Mouse (Mus musculus) liver, embryonic 11.5 days (tissue): ENCODE results near the gene Catsper4. TPM values are rescaled to one million over a fixed set of nuclear protein-coding genes. Genes with fewer than 3 reads are reported as not detected.
"Not testable (repeated sequence)": the region's sequence is repeated elsewhere in the genome, so short reads cannot be mapped to it uniquely, and the experiment has no call there.

Experiments used
- ATAC-seq: fragments of 200-750 bp; cut with Nextera tagmentation; replicated peaks from 2 replicates; pipeline ENCODE4 v1.8.0; 2017; ENCODE audit warnings: moderate number of reproducible peaks, mild to moderate bottlenecking, moderate TSS enrichment, moderate library complexity; ENCODE audit not compliant: low FRiP score
- DNase-seq: peaks from one replicate; pipeline ENCODE4 v3.0.0-alpha.2; 2017; ENCODE audit warnings: low spot score
- H3K27ac ChIP-seq: fragments of 300-500 bp; sonication (generic); 2 replicates; pipeline ENCODE4 v1.5.1; 2014; ENCODE audit warnings: mild to moderate bottlenecking, low read depth, low read length, control low read depth
- H3K27me3 ChIP-seq: fragments of 300-500 bp; sonication (generic); replicated peaks from 2 replicates; pipeline ENCODE4 v1.6.1; 2014; ENCODE audit warnings: low read length, mixed read lengths; ENCODE audit not compliant: control insufficient read depth, insufficient read depth
- H3K36me3 ChIP-seq: fragments of 300-500 bp; sonication (generic); 2 replicates; pipeline ENCODE4 v1.6.1; 2014; ENCODE audit warnings: mild to moderate bottlenecking, low read length, moderate library complexity, mixed read lengths; ENCODE audit not compliant: control insufficient read depth, insufficient read depth
- H3K4me1 ChIP-seq: fragments of 300-500 bp; sonication (generic); replicated peaks from 2 replicates; pipeline ENCODE4 v1.6.1; 2014; ENCODE audit warnings: low read length, mixed read lengths; ENCODE audit not compliant: control insufficient read depth, insufficient read depth
- H3K4me2 ChIP-seq: fragments of 300-500 bp; sonication (generic); 2 replicates; pipeline ENCODE4 v1.6.1; 2014; ENCODE audit warnings: mild to moderate bottlenecking, control low read depth, moderate library complexity
- H3K4me3 ChIP-seq: fragments of 300-500 bp; sonication (generic); 2 replicates; pipeline ENCODE4 v1.5.1; 2014; ENCODE audit warnings: low read depth, low read length, control low read depth
- H3K9ac ChIP-seq: fragments of 300-500 bp; sonication (generic); 2 replicates; pipeline ENCODE4 v1.6.1; 2014; ENCODE audit warnings: low read depth, low read length, control low read depth
- H3K9me3 ChIP-seq: fragments of 300-500 bp; sonication (generic); 2 replicates; pipeline ENCODE4 v1.6.1; 2016; ENCODE audit warnings: low read length, inconsistent platforms, mixed read lengths; ENCODE audit not compliant: control insufficient read depth
- WGBS: fragments of 180-500 bp; shearing (Covaris S2); extraction: QIAGEN DNeasy Blood & Tissue Kit; methylation state at CpG from one replicate; pipeline ENCODE4 v1.1.7; 2014; 5-methylcytosine and 5-hydroxymethylcytosine counted together
- polyA plus RNA-seq: library from polyadenylated mRNA; unstranded; fragments of >200 nt; fragmentation: Nextera tagmentation; extraction: Ambion mirVana; gene quantifications from 2 replicates; pipeline ENCODE4 v1.2.1, GENCODE M21; 2014

Gene Catsper4
- not detected in 2 replicates for polyA plus RNA-seq

GRCm38 (mm10) chr4:134227194-134227593 lies at the start of gene Catsper4:
Catsper4 (minus strand) TSS chr4:134227383.
- Histone ChIP-seq H3K9me3 (no peaks in the 10 kb centered on the region), H3K27ac (no peak within 1 kb of the TSS), H3K27me3 (no peaks in the 10 kb centered on the region), H3K4me1 (no peaks in the 10 kb centered on the region; the same call in 1 of the 2 replicates), H3K36me3 (no peaks in the 10 kb centered on the region), H3K9ac (no peak within 1 kb of the TSS), H3K4me3 (no peak within 1 kb of the TSS), H3K4me2 (no peak within 1 kb of the TSS)
- WGBS, result 71% methylated on average over 8 of the region's 8 CpGs
- DNase-seq, result no peak
- ATAC-seq, result no peak

GRCm38 (mm10) chr4:134273417-134274345 lies 46.5 kb upstream of the Catsper4 start:
- Histone ChIP-seq H3K36me3 (peaks cover 13% of the 10 kb centered on the region), H3K9me3 (no peaks in the 10 kb centered on the region), H3K4me2 (peak overlapping the region; percentile 59), H3K4me1 (peaks cover 11% of the 10 kb centered on the region), H3K27ac (peak overlapping the region; percentile 77), H3K4me3 (peak overlapping the region; percentile 36; the same call in 1 of the 2 replicates), H3K9ac (peak overlapping the region; percentile 49), H3K27me3 (no peaks in the 10 kb centered on the region)
- DNase-seq, result no peak
- peak; percentile 94 for ATAC-seq
- WGBS, result 2% methylated on average over 14 of the region's 14 CpGs

GRCm38 (mm10) chr4:134272731-134273416 lies 45.7 kb upstream of the Catsper4 start:
- H3K27me3 ChIP-seq, result no peaks in the 10 kb centered on the region
- ATAC-seq (peak; percentile 56), DNase-seq (no peak)
- peaks cover 7% of the 10 kb centered on the region for H3K36me3 ChIP-seq
- WGBS, result 17% methylated on average over 12 of the region's 13 CpGs
- peak overlapping the region; percentile 36 for H3K4me3 ChIP-seq
- H3K4me1 ChIP-seq, result peaks cover 11% of the 10 kb centered on the region
- H3K27ac ChIP-seq, result peak overlapping the region; percentile 77; the same call in 1 of the 2 replicates
- H3K9ac ChIP-seq, result peak overlapping the region; percentile 32
- H3K9me3 ChIP-seq, result no peaks in the 10 kb centered on the region
- H3K4me2 ChIP-seq, result peak overlapping the region; percentile 59

GRCm38 (mm10) chr4:134271979-134272378 lies 44.8 kb upstream of the Catsper4 start:
- 77% methylated on average over 7 of the region's 7 CpGs for WGBS
- H3K4me2 ChIP-seq, result no peak overlapping the region
- 0 out of 2 replicates have a peak, but pooled peaks cover 2% of the 10 kb centered on the region for H3K36me3 ChIP-seq
- no peak for ATAC-seq
- H3K9ac ChIP-seq, result no peak overlapping the region
- no peak for DNase-seq
- peaks cover 11% of the 10 kb centered on the region for H3K4me1 ChIP-seq
- H3K27ac ChIP-seq, result no peak overlapping the region
- no peaks in the 10 kb centered on the region for H3K9me3 ChIP-seq
- H3K4me3 ChIP-seq, result no peak overlapping the region
- no peaks in the 10 kb centered on the region for H3K27me3 ChIP-seq

GRCm38 (mm10) chr4:134269622-134270021 lies 42.4 kb upstream of the Catsper4 start:
- DNase-seq, H3K27ac ChIP-seq, H3K4me2 ChIP-seq, ATAC-seq, H3K9ac ChIP-seq, H3K9me3 ChIP-seq, H3K4me3 ChIP-seq, H3K27me3 ChIP-seq, H3K36me3 ChIP-seq: not testable (repeated sequence)
- peaks cover 11% of the 10 kb centered on the region for H3K4me1 ChIP-seq

GRCm38 (mm10) chr4:134268102-134268655 lies 41.0 kb upstream of the Catsper4 start:
- Histone ChIP-seq H3K4me2 (no peak overlapping the region), H3K4me1 (peaks cover 6% of the 10 kb centered on the region), H3K9me3 (no peaks in the 10 kb centered on the region), H3K27ac (no peak overlapping the region), H3K27me3 (no peaks in the 10 kb centered on the region), H3K9ac (no peak overlapping the region), H3K4me3 (no peak overlapping the region), H3K36me3 (no peaks in the 10 kb centered on the region)
- ATAC-seq (no peak), DNase-seq (no peak)
- 83% methylated on average over 19 of the region's 19 CpGs for WGBS

- no peak for ATAC-seq
- no peak for DNase-seq
- H3K9me3 ChIP-seq, result no peaks in the 10 kb centered on the region
- H3K4me1 ChIP-seq, result no peaks in the 10 kb centered on the region
- no peak overlapping the region for H3K4me2 ChIP-seq
- 66% methylated on average over 9 of the region's 9 CpGs for WGBS
- H3K4me3 ChIP-seq, result no peak overlapping the region
- H3K9ac ChIP-seq, result no peak overlapping the region
- no peaks in the 10 kb centered on the region for H3K27me3 ChIP-seq
- no peaks in the 10 kb centered on the region for H3K36me3 ChIP-seq
- H3K27ac ChIP-seq, result no peak overlapping the region
Measured at GRCm38 (mm10) chr4:134265860-134266585, 38.8 kb upstream of the Catsper4 start.

GRCm38 (mm10) chr4:134263191-134263590 lies 36.0 kb upstream of the Catsper4 start:
- H3K27ac ChIP-seq, result no peak overlapping the region
- no peak overlapping the region for H3K4me3 ChIP-seq
- H3K4me1 ChIP-seq, result no peaks in the 10 kb centered on the region
- no peak for DNase-seq
- WGBS, result 29% methylated on average over 6 of the region's 6 CpGs
- H3K27me3 ChIP-seq, result no peaks in the 10 kb centered on the region
- no peak for ATAC-seq
- H3K36me3 ChIP-seq, result no peaks in the 10 kb centered on the region
- no peak overlapping the region for H3K9ac ChIP-seq
- no peaks in the 10 kb centered on the region for H3K9me3 ChIP-seq
- no peak overlapping the region for H3K4me2 ChIP-seq
